Mouse (Mus musculus) cerebellum, adult 11 months (tissue): ENCODE data around the gene Eif5a2.
"Not testable (repeated sequence)": the region's sequence is repeated elsewhere in the genome, so short reads cannot be mapped to it uniquely, and the experiment has no call there.

Experiments
- DNase-seq: peaks from one replicate; pipeline ENCODE4 v3.0.0; 2022

Eif5a2 gene

GRCm38 (mm10) chr3:28780994-28781393 lies at the start of gene Eif5a2:
TSS of gene Eif5a2 (plus strand) at chr3:28781276.
- peak; percentile 93 for DNase-seq

- DNase-seq = no peak
Measured at GRCm38 (mm10) chr3:28734712-28735111, 46.4 kb upstream of the Eif5a2 start.

- no peak for DNase-seq
Measured at GRCm38 (mm10) chr3:28736981-28737380, 44.1 kb upstream of the Eif5a2 start.

DNA sequence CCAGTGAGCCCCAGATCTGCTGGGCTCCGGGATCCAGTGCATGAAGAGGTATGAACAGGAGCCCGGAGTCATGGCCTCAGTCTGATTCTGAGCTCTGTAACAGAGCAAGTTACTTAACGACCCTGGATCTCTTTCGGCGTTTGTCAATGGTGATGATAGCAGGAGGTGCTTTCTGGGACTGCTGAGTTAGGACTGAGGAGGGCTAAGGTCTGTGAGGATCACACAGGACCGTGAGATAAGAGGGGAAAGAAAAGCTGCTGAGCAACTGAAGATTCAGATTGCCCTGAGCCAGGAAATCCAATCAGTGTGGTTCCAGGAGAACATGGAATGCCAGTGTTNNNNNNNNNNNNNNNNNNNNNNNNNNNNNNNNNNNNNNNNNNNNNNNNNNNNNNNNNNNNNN lies 40.7 kb upstream of the Eif5a2 start:
- DNase-seq = no peak

DNA sequence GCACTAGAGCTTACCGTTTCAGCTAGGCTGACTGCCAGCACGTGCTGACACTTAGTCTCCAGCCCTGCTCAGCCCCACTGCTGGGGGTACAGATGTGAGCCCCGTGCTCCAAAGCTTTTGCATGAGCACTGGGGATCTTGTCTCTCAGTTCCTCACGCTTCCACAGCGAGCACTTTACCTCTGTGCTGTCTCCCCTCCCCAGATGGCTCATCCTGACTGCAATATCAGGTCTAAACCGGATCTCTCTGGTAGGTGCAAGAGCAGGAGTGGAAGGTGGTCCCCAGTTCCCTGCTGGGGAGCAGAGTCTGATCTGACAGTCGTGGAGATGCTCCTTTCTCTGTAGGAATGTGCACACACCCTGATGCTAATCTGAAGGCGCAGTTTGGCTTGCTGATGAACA lies 37.8 kb upstream of the Eif5a2 start:
- DNase-seq = no peak

- peak; percentile 69 for DNase-seq
Measured at GRCm38 (mm10) chr3:28745835-28746483, 35.1 kb upstream of the Eif5a2 start.

DNA sequence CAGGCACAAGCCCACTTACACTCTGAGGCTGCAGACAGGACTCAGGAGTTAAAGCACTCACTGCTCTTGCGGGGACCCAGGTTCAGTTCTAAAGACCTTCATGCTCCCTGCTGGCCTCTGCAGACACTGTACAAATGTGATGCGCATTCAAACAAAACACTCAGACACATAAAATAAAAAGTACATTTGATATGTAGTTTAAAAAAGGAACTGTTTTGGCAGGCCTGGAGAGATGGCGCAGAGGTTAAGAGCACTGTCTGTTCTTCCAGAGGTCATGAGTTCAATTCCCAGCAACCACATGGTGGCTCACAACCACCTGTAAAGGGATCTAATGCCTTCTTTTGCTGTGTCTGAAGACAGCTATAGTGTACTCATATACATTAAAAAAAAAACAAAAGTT lies 32.9 kb upstream of the Eif5a2 start:
- DNase-seq = no peak

DNA sequence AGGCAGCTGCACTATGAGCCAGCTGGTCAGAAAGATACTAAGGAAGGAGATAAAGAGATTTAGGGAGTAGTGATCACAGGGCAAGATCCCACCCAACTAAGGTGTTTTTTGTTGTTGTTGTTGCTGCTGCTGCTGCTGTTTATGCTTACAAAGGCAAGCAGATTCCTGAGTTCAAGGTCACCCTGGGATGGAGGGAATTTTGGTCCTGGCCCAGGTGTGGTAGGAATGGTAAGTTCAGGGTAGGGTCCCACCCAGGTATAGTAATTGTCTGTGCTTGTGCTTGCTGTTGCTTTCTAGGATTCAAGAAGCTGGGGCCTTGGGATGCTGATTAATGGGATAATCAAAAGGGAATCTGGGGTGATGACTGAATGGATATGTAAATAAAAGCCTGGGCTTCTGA lies 32.1 kb upstream of the Eif5a2 start:
- DNase-seq = no peak

GRCm38 (mm10) chr3:28755477-28755876 lies 25.6 kb upstream of the Eif5a2 start:
- DNase-seq = no peak

DNA sequence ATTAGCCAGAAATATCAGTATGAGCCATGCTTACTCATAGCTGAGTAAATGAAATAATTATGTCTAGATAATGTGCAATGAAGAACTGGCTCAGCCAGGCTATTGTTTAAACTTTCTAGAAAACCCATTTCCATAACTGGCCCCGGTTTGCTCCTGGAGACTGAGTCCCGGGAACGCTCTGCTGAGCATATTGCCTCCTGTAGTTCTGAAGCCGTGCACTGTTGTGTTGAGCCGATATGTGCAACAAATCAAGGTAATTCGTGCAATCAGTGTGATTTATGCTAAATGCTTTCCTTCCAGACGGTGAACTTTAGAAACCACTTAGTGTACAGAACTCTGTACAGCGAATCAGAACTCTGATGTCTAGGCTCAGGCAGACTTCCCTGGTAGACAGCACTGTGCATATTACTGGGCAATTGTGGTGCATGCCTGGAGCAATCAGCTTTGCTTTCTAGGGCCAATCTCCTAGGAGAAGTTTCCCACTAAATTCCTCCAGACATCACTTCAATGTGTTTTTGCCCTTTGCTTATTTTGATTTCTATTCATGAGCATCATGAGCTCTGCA lies 19.8 kb upstream of the Eif5a2 start:
- no peak for DNase-seq

GRCm38 (mm10) chr3:28766935-28767334 lies 14.1 kb upstream of the Eif5a2 start:
- no peak for DNase-seq

GRCm38 (mm10) chr3:28768222-28768621 lies 12.9 kb upstream of the Eif5a2 start:
- DNase-seq = no peak

- DNase-seq = not testable (repeated sequence)
Measured at GRCm38 (mm10) chr3:28772919-28773318, 8.2 kb upstream of the Eif5a2 start.

DNA sequence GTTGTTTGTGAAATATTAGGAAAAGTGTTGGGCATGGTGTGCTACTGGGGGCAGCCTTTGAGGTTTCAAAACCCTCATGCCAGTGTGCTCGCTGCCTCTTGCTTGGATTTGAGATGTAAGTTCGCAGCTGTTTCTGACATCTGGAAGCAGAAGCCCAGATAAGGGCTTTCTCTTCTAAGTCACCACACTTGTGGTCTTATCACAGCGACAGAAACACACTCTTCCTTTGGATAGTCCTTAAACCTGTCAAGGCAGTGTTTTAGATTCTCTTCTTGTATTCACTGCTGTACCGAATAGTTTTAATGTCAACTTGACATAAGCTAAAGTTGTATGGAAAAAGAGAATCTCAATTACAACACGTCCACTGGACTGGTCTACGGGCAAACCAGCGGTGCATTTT lies 5.7 kb upstream of the Eif5a2 start:
- no peak for DNase-seq

- no peak for DNase-seq
Measured at GRCm38 (mm10) chr3:28775958-28776357, 5.1 kb upstream of the Eif5a2 start.

DNA sequence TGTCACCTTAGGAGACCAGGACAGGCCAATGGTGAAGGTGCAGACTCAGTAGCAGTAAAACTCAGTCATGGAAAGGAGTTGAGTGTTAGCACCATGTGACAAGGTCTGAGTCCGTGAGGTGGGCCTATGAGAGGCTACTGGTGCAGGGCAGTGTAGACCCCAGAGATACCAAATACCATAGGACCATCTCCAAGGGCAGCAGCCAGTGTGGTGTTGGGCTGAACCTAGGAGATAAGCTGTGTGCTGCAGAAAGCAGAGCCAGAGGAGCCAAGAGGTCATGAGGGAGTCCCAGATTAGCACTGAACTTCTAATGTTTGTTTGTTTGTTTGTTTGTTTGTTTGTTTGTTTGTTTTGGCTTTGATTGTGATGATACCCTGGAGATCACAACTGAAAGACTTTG lies 4.6 kb upstream of the Eif5a2 start:
- DNase-seq = no peak

GRCm38 (mm10) chr3:28780511-28780910 lies 565 bp upstream of the Eif5a2 start:
- DNase-seq = no peak

DNA sequence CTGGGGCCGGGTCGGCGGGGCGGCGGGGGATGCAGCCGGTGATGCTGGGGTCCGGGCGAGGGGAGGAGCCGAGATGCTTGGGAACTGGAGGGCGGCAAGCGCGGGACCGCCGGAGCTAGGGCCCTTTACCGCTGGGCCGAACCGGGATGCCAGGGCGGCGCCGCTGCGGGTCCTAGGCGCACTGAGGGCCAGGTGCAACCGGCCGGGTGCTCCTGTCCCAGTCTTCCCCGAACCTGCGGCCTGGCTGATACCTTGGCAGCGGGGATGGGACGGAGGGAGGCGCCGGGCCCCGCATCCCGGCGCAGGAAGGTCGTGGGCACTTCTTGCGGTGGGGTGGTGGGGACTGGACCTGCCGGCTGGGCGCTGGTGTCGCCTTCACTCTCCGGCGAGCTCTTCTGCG lies 346 bp downstream of the Eif5a2 start:
- DNase-seq = no peak

GRCm38 (mm10) chr3:28781848-28782247 lies 772 bp downstream of the Eif5a2 start:
- DNase-seq = no peak

GRCm38 (mm10) chr3:28784176-28784575 lies 3.1 kb downstream of the Eif5a2 start:
- no peak for DNase-seq

DNA sequence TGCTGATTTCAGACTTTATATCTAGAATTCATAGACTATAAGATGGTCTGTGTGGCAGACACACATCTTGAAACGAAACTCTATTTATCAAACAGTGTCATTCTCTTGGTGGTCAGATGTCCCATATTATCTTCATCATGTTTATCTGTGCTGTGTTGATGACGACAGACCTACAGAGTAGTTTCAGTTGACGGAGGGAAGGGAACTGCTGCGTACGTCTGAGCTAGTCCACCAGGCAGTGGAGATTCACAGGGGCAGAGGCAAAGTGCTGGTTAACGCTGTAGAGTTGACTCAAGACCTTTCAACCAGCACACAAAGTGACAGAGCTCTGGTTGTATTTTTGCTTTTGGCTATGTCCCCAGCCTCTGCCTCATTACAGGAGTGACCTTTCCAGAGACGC lies 13.8 kb downstream of the Eif5a2 start:
- no peak for DNase-seq

DNA sequence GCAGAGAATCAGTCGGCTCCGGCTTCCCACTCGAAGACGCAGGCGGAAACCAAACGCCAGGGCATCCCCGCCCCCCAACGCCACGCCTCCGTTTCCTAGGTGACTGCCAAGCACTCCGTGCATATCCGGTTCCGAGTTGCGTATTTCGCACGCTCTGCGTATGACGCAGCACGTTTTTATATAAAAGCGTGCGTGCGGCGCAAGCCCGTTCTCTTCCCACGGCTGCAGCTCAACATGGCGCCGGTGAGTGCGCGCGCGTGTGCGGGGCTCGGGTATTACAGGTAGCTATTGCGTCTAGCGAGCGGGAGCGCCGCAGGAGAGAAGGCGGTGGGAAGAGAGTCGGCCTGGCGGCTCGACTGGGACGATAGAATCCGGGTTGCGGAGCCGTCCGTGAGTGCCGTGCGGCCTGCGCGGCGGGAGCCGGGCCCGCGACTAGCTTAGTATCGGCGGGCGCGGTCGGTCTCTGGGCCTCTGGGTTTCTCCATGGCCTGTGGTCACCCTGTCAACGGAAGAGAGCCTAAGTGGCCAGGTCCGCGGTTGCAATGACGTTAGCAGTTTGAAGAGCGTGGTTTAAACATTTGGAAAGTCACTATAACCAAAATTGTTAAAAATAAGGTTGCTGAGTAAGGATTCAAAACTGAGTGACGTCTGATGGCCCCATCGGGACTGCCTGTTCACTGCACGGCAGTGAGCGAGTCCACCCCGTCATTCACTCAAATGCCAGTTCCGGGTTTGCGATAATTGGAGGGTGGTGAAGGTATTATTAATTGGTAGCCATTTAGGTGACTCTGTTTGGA lies 24.4 kb downstream of the Eif5a2 start, which contains the start of gene Rpl22l1:
TSS of gene Rpl22l1 (plus strand) at position 136 of the 797 bp plus-strand sequence.
- DNase-seq = peak; percentile 94

DNA sequence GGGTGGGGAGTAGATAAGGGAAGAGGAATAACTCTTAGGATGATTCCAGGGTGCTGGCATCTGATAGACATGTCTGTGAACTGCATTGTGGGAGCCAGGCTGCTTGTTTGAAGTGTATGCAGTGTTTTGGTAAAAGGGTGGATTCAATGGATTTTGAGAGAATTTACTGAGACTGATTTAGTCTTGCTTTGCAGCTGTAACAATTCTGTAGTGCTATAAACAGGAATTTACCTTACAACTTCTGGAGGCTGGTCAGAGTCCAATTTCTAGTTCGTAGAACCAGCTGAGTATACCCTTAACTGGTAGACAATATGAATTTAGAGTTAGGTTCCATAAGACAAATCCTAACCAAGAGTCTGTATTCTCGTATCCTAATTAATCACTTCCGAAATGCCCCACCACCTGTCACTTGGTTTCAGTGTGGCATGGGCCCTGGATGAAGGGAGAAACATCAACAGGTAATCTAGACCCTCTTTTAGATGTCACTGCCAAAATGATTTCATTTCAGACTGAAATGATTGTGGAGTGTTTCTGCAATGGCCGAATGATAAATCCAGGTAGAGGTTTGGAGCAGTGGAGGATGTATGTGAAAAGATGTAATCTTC lies 27.1 kb downstream of the Eif5a2 start:
- no peak for DNase-seq

GRCm38 (mm10) chr3:28811441-28811840 lies 30.4 kb downstream of the Eif5a2 start:
- DNase-seq = no peak
